Mouse (Mus musculus): Measurements from ENCODE around the gene Tbl1xr1. TPM values are rescaled to one million over a fixed set of nuclear protein-coding genes. Genes with fewer than 3 reads are reported as not detected.

Gene Tbl1xr1
- total and polyA plus RNA-seq, 3 experiments = 33.9 to 185 (median 45.6) TPM

- no peak overlapping the region for H3K4me3 ChIP-seq (ENCODE audit: control insufficient read depth in 1 of 2, insufficient read depth in 1 of 2, low read depth in 2 of 2, low read length in 2 of 2)
- peaks cover 5 to 9% of the 10 kb centered on the region in 2 experiments for H3K36me3 ChIP-seq (ENCODE audit: control insufficient read depth in 1 of 2, insufficient read depth in 2 of 2, low read length in 2 of 2)
- H3K4me1 ChIP-seq (ENCODE audit: control insufficient read depth in 1 of 2, insufficient read depth in 2 of 2, low read length in 2 of 2) = peaks cover 5 to 12% of the 10 kb centered on the region in 2 experiments
- H3K27ac ChIP-seq (ENCODE audit: control insufficient read depth, low read depth, low read length) = no peak overlapping the region
- peaks cover 63% of the 10 kb centered on the region for H3K79me2 ChIP-seq (ENCODE audit: control insufficient read depth, insufficient read depth, low read length, poor library complexity)
- TF ChIP-seq NRF1 (IDR thresholded peaks at IDR 0.05; ENCODE audit: insufficient read depth, low read depth, low read length, poor library complexity, severe bottlenecking) = no peak
- no peak overlapping the region for H3K9ac ChIP-seq (ENCODE audit: control insufficient read depth, low read depth, low read length, poor library complexity, severe bottlenecking)
- DNase-seq (ENCODE audit: low read depth, low spot score) = no peak
- H3K27me3 ChIP-seq (ENCODE audit: control insufficient read depth in 1 of 2, insufficient read depth in 2 of 2, low read length in 2 of 2) = no peaks in the 10 kb centered on the region
- H3K9me3 ChIP-seq (replicated peaks; ENCODE audit: insufficient read depth, low read length) = no peaks in the 10 kb centered on the region
Measured at GRCm38 (mm10) chr3:22115678-22116077, 39.2 kb downstream of the Tbl1xr1 start.

- Histone ChIP-seq H3K79me2 (ENCODE audit: control insufficient read depth, insufficient read depth, low read length, poor library complexity) (peaks cover 64% of the 10 kb centered on the region), H3K4me1 (ENCODE audit: control insufficient read depth in 1 of 2, insufficient read depth in 2 of 2, low read length in 2 of 2) (peaks cover 6 to 16% of the 10 kb centered on the region in 2 experiments), H3K27ac (ENCODE audit: control insufficient read depth, low read depth, low read length) (no peak overlapping the region), H3K36me3 (ENCODE audit: control insufficient read depth in 1 of 2, insufficient read depth in 2 of 2, low read length in 2 of 2) (peaks cover 5 to 10% of the 10 kb centered on the region in 2 experiments), H3K4me3 (ENCODE audit: control insufficient read depth in 1 of 2, insufficient read depth in 1 of 2, low read depth in 2 of 2, low read length in 2 of 2) (no peak overlapping the region), H3K9ac (ENCODE audit: control insufficient read depth, low read depth, low read length, poor library complexity, severe bottlenecking) (no peak overlapping the region), H3K27me3 (ENCODE audit: control insufficient read depth in 1 of 2, insufficient read depth in 2 of 2, low read length in 2 of 2) (no peaks in the 10 kb centered on the region), H3K9me3 (replicated peaks; ENCODE audit: insufficient read depth, low read length) (no peaks in the 10 kb centered on the region)
- DNase-seq (ENCODE audit: low read depth, low spot score) = no peak
- TF ChIP-seq ETS1 (IDR thresholded peaks at IDR 0.05; ENCODE audit: low read depth, low read length) (no peak), TAL1 (IDR thresholded peaks at IDR 0.05; ENCODE audit: low read length) (no peak), RCOR1 (IDR thresholded peaks at IDR 0.05; ENCODE audit: low read depth, low read length) (no peak), GABPA (IDR thresholded peaks at IDR 0.05; ENCODE audit: low read depth, low read length) (no peak), ZKSCAN1 (IDR thresholded peaks at IDR 0.05; ENCODE audit: low read depth, low read length) (no peak), EP300 (IDR thresholded peaks at IDR 0.05; ENCODE audit: low read depth in 1 of 2, low read length in 2 of 2) (no peak), TCF12 (IDR thresholded peaks at IDR 0.05; ENCODE audit: low read depth, low read length) (no peak), ZNF384 (IDR thresholded peaks at IDR 0.05; ENCODE audit: low read depth, low read length) (no peak), ZMIZ1 (IDR thresholded peaks at IDR 0.05; ENCODE audit: low read depth, low read length) (no peak), NRF1 (IDR thresholded peaks at IDR 0.05; ENCODE audit: insufficient read depth, low read depth, low read length, poor library complexity, severe bottlenecking) (no peak), MAX (IDR thresholded peaks at IDR 0.05; ENCODE audit: low read length) (no peak), POLR2AphosphoS2 (IDR thresholded peaks at IDR 0.05; ENCODE audit: low read length) (no peak), BHLHE40 (IDR thresholded peaks at IDR 0.05; ENCODE audit: borderline replicate concordance, low read depth, low read length) (no peak), GATA1 (IDR thresholded peaks at IDR 0.05; ENCODE audit: low read depth, low read length) (no peak), ZC3H11A (IDR thresholded peaks at IDR 0.05; ENCODE audit: low read depth, low read length) (no peak), CHD1 (IDR thresholded peaks at IDR 0.05; ENCODE audit: low read depth, low read length) (no peak)
Measured at GRCm38 (mm10) chr3:22116188-22116587, 39.7 kb downstream of the Tbl1xr1 start.
